Mouse (Mus musculus) brain, embryonic 14.5 days (tissue): ENCODE measurements at regions not wholly inside any gene's neighbourhood (a gene's known extent, or its start where the extent isn't known, plus 50 kb on each side); places are given as distances from the start of the nearest gene placed in this dataset.

Experiments
- DNase-seq: peaks from one replicate; pipeline ENCODE4 v3.0.0-alpha.2; 2011; ENCODE audit warnings: low read depth
- CTCF ChIP-seq: fragments of 200-500 bp; IDR thresholded peaks from 2 replicates; pipeline ENCODE4 v1.5.1; 2012; ENCODE audit warnings: inconsistent platforms, mild to moderate bottlenecking, moderate library complexity, borderline replicate concordance; ENCODE audit not compliant: insufficient read depth, insufficient read length; ENCODE audit errors: extremely low read depth
- POLR2A ChIP-seq: fragments of 200-500 bp; IDR thresholded peaks from 2 replicates; pipeline ENCODE4 v1.6.1; 2012; ENCODE audit warnings: mild to moderate bottlenecking, inconsistent platforms, borderline replicate concordance; ENCODE audit not compliant: poor library complexity, insufficient read depth, insufficient read length, severe bottlenecking; ENCODE audit errors: extremely low read depth

DNA sequence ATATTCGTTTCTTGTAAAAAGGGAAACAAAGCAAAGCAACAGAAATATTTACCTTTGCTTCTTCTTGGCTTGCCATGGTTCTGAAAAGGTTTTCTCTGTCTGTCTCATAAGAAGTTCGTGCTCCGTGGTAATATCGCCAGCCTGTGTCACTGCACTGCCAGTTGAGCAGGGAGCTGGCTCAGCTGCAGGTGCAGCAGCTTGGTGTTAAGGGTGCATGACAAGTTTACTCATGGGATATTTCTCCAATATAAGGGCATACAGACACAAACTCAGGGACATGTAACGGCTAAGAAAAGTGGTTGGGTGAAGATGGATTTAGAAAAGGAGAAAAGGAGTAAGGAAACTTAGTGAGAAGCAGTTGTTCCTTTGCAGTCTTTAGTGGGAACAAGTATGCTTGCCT lies 533.5 kb upstream of the Zic4 start:
- no peak for TF ChIP-seq POLR2A
- no peak for TF ChIP-seq CTCF
- DNase-seq: peak; percentile 51

GRCm38 (mm10) chr9:90830704-90831103 lies 531.5 kb upstream of the Zic4 start:
- TF ChIP-seq CTCF: no peak
- TF ChIP-seq POLR2A: no peak
- DNase-seq: no peak

DNA sequence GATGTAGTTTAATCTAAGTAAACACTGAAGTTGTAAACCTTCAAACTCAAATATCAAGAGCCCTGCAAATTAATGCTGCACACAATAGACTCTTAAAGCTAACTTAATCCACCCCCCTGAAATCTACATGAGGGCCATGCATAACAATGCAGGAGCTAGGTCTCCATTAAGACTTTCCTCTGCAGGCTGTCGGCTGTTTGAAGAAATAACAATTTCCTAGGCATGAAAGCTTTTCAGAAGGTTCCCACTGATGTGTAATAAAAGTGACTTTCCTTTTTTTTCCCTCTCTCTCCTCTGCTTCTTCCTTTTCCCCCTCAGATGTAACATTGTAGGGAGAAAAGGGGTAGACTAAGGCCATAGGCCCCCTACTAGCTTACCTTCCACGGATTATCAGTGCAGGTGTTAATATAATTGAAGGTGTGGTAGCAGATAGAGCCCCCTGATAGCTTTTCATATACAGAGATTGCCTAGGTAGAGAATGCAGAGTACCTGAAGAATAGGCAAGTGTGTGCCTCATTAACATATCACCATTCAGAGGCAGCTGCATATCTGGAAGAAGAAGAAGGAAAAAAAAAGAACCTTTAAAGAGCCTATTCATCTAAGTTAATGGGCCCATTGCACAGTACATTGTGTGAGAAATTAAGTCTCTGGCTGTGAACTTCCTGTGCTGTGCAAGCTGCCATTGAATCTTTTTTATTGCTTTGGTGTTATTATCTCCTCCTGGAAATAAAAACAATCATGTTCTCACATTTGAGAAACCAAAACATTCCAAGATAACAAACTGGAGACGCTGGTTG lies 528.3 kb upstream of the Zic4 start:
- DNase-seq: peak; percentile 58
- TF ChIP-seq CTCF (no peak), POLR2A (no peak)

DNA sequence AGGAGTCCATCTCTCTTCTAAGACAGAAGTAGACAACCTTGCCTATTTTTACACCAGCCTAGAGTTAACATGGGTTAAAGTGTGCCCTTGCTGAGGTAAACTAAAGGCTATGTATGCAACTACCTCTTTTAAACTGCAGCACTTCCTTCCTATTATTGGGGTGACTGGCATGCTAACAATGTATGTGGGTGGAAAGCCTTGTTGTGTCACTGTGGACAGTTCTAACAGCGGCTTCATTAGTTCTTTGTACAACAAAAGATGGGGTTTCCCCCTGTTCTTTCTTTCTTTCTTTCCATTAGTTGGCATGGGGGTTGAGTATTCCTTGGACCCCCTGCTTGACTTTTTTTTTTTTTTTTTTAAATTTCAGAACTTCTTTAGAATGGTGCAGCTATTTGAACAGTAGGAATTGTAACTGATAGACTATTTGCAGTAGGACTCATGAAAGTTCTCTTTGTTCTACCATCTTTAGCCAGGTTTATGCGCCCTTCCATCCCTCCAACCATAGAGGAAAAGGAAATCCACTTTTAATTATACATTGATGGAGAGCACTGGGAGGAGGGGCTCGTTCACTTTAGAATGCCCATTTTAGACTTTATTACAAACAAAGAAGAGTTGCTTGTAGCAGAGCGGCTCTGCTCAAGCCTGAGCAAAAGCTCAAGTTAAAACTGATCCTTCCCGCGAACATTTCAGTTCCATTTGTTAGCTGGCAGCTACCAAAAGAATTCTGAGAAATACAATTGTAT lies 523.9 kb upstream of the Zic4 start:
- TF ChIP-seq CTCF (no peak), POLR2A (no peak)
- peak; percentile 64 for DNase-seq

- DNase-seq: no peak
- TF ChIP-seq POLR2A: no peak
- no peak for TF ChIP-seq CTCF
These were observed 511.2 kb upstream of the Zic4 start for GRCm38 (mm10) chr9:90851044-90851443.

- peak; percentile 23 for DNase-seq
- TF ChIP-seq CTCF (no peak), POLR2A (no peak)
These were observed 490.6 kb upstream of the Zic4 start for GRCm38 (mm10) chr9:90871636-90872035.

DNA sequence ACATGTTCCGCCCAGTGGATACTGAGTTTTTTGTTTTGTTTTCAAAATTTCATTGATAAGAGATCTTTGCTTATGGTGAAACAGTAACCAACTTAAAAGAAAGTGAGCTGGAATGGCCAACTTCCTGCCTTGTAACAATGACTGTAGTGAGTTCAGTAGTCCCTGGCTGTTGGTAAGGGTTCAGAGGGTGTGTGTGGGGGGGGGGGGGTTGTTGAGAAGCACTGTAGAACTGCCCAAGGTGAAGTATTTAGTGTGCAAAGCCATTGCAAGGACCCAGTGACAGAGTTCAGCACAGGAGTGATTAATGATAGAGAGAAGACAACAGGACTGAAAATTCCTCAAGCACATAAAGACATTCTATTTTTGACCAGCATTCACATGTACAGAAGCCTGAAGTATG lies 477.7 kb upstream of the Zic4 start:
- DNase-seq: no peak
- TF ChIP-seq CTCF: no peak
- TF ChIP-seq POLR2A: no peak

DNA sequence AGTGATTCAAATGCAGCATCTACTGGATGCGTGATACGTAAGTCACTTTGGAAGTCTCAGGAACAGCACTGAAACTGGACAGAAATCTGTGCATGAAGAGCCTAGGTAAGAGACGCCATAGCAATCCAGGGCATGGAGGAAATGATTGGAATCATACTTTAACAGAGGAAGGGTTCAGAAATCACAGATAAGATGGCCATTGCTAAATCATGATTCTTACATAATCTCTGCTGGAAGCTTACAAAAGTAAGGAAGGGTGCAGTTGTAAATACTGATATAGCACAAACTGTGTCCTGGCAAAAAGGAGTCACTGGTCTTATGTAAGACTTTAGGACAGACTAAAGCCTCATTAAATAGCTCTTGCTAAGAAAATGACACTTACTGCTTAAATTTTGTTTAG lies 474.8 kb upstream of the Zic4 start:
- DNase-seq: no peak
- TF ChIP-seq POLR2A (no peak), CTCF (no peak)

- TF ChIP-seq POLR2A: no peak
- DNase-seq: no peak
These were observed 471.4 kb upstream of the Zic4 start for GRCm38 (mm10) chr9:90890801-90891200.

- no peak for DNase-seq
- TF ChIP-seq POLR2A: no peak
These were observed 469.4 kb upstream of the Zic4 start for GRCm38 (mm10) chr9:90892816-90893215.

- TF ChIP-seq POLR2A: no peak
- DNase-seq: peak; percentile 60
These were observed 458.7 kb upstream of the Zic4 start for GRCm38 (mm10) chr9:90903557-90903956.

GRCm38 (mm10) chr9:90906106-90906505 lies 456.1 kb upstream of the Zic4 start:
- TF ChIP-seq CTCF (no peak), POLR2A (no peak)
- DNase-seq: no peak
